Mouse (Mus musculus) neutrophil, adult 5-6 weeks (primary cell): Measurements from ENCODE around the gene Zfc3h1. TPM values are rescaled to one million over a fixed set of nuclear protein-coding genes. Genes with fewer than 3 reads are reported as not detected.

ENCODE experiments used
- ATAC-seq: fragments of 151-379, 151-347 bp; 2 replicates; pipeline ENCODE4 v1.8.0; 2017; ENCODE audit warnings: mild to moderate bottlenecking, moderate TSS enrichment; ENCODE audit not compliant: insufficient number of reproducible peaks, poor library complexity, low FRiP score, severe bottlenecking; ENCODE audit errors: extremely low read depth
- total RNA-seq: library from RNA; stranded (forward); fragments of 200-1000 nt; gene quantifications from 2 replicates; pipeline ENCODE4 v1.2.3, GENCODE M21; 2017

Zfc3h1 gene
- total RNA-seq, 1 experiment from 2014 or later, result 127 TPM

DNA sequence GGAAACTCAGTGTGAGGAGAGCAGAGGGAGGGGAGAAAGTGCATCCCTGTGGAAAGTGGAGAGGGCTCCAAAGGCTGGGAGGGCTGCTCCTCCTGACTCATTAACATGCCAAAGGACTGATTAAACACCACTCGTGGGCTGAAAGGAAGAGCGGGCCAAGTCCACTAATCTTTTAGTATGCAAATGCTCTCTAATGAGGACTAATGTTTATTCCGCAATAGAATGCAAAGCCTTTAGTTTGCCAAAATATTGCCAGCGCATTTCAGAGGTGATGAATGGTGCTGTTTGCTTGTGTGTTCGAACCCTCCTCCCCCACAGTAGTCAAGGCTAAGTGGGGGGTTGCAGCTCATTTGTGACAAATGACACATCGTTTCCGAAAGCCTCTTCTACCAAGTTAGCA, 84.3 kb downstream of the Zfc3h1 start:
- no peak for ATAC-seq

DNA sequence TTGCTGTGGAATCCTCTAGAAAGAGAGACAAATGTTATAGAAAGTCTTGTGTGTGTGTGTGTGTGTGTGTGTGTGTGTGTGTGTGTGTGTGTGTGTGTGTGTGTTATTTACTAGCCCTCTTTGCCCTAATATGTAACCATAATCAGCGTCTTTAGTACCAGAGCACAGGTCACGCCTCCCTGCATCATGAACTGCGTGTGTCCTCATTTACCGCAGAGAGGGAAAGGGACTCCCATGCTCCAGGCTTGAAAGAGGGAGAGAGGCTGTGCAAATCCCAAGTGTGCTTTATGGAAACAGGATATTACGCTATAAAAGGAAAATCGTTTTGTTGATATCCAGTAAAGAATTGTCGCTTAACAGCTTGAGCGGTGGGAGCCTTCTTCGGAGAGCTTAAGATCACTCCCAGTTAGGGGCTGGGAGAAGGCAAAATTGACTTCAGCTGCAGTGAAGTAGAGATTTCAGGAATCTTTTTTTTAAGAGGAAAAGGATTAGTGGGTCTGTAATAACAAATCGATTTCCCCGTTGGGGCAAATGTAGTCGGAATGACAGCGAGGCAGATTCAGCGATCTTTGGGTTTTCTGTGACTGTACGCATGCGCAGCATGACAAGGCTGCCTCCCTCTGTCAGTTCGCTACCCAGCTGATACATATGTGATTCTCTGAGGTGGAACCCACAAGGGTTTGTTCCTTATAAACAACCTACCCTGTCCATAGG, 86.0 kb downstream of the Zfc3h1 start:
- ATAC-seq, result no peak

DNA sequence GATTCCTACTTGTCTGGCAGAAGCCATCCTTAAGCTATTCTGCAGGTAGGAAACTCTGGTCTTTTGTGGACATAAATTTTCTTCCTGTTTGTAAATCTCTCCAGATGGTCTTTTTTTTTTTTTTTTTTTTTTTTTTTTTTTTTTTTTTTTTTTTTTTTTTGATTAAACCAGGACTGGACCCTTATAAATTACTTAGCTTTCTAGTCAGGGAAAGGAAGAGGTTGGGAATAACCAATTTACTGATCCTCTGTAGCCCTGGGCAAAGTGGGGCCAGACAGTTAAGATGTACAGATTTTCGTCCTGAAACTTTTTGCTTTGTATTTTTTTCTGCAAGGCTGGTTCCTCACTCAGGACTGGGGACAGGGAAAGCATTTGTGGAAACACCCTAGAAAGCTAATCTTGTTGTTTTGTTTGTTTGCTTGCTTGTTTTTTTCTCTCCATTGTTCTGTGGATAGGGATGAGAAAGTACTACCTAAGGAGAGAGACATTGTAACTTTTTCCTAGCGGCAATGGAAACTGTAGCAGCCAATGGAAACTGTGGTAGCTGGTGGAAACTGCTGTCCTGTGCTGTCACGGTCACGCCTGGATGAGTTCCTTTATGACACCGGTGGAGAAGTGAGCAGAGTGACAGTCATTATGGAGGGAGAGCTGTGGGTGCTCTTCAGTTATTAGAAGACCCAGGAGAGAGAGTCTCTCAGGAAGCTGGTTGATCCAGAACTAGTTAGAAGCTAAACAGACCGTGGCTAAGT, 88.6 kb downstream of the Zfc3h1 start:
- ATAC-seq, result peak; percentile 31; the same call in 1 of the 2 replicates

DNA sequence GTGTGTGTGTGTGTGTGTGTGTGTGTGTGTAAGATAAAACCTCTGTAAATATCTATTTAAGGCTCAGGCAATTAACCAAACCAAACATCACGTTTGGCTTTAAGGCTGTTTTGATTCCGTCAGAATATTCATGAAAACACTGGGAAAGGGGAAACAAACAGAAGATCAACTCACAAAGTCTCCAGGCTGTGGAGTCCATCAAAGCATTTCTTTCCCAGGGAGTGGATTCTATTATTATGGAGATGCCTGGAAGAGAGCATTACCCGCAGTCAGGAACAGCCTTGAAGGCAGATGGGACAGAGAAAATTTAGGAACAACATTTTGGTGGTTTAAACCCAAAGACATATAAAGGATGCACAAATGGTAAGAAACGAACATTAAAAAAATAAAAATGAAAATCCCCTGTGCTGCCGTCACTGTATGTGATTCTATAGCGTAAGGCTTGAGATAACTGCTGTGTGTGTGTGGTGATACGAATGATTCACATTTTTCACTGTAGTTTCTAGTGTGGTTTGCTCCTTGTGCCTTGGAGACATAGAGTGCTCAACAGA, 90.3 kb downstream of the Zfc3h1 start:
- ATAC-seq, result no peak

DNA sequence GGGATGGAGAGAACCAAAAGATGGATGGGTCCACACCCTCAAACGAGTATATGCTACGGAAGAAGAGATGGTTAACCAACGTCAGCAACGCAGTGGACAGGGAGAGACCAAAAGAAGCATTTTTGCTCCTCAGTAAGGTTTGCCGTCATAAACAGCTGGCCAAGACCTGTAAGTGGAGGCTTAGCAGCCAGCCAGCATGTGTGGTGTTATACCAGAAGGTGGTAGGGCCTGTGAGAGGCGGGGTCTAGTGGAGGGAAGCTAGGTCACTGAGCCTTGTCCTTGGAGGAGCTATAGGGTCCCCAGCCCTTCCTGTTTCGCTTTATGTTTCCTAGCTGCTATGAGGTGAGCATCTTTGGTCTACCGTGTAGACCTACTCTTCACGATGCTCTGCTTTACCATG, 91.7 kb downstream of the Zfc3h1 start:
- ATAC-seq, result peak; percentile 53; the same call in 1 of the 2 replicates

DNA sequence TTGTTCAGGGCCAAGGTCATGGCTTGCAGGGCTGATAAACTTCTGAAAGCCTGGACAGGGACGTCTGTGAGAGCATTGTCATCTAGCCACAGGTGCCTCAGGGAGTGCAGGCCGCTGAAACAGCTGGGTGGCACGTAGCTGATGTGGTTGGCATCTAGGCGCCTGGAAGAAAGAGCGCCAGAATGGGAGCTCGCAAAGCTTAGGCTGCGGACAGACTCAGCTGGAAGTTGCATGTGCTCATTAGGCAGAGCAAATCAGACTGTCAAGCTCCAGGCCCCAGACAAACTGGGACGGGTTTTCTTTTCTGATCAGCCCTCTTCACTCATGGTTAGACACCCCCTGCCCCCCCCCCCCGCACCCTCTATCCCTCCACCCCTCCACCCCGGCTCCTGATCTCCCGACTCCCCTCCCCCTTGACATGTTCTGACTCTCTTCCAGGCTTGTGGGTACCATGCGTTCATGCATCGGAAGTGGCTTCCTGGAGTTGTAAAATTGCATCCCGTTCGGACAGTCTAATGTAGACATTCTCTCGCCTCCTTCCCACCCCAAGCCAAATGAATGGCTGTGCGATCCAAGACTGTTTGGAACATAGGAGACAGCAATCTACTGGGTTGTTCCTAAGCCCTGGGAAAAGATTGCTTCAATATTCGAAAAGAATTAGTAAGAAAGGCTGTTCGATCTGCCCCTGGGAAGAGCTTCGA, 93.8 kb downstream of the Zfc3h1 start:
- no peak for ATAC-seq

Other genes starting within 250 kb of the Zfc3h1 start
- gene Tph2, start 199.9 kb upstream of the Zfc3h1 start, total RNA-seq, result not detected in 2 replicates
- gene Tbc1d15, start 133.5 kb upstream of the Zfc3h1 start, total RNA-seq, result 113 and 149 TPM in 2 replicates
- gene Rab21, start 69.4 kb upstream of the Zfc3h1 start, total RNA-seq, result 90.6 and 92.8 TPM in 2 replicates
- 16.8 and 19.9 TPM in 2 replicates for gene Tmem19, start 22.5 kb upstream of the Zfc3h1 start, total RNA-seq
- 8.1 and 8.7 TPM in 2 replicates for gene Thap2, start 516 bp upstream of the Zfc3h1 start, total RNA-seq
- not detected in 2 replicates for gene A930009A15Rik, start 185.0 kb downstream of the Zfc3h1 start, total RNA-seq
- gene Lgr5, start 202.8 kb downstream of the Zfc3h1 start, total RNA-seq, result 0.70 and 1.6 TPM in 2 replicates